Mouse (Mus musculus): ENCODE data around the gene Erc2. TPM values are rescaled to one million over a fixed set of nuclear protein-coding genes. Genes with fewer than 3 reads are reported as not detected.
A peak's percentile ranks its signal among the peaks of the same experiment; 100 is the strongest.

The Erc2 gene
- polyA plus RNA-seq, 1 experiment from 2014 or later: 36.0 TPM

DNA sequence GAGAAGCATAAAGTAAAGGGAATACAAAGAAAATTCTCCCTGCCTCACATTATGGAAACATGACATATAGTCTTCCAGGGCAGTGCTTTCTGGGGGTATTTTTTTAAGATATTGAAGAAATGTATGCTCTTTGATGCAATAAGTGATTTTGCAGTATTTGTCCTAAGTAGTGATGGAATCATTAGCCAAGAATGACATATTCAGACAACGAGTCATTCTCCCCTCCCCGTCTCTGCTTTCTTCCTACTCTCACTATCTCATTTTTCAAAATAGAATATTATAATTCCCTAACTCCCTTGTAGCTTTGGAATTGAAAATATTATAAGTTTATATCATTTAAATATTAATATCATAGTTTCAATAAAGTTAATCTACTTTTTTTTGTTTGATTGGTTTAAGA is 490.9 kb downstream of the Erc2 start:
- H3K36me3 ChIP-seq: no peaks in the 10 kb centered on the region
- no peak overlapping the region for H3K4me2 ChIP-seq (replicated peaks)
- no peaks in the 10 kb centered on the region for H3K4me1 ChIP-seq
- no peak overlapping the region for H3K9ac ChIP-seq (replicated peaks)
- H3K4me3 ChIP-seq: no peak overlapping the region
- no peak overlapping the region for H3K27ac ChIP-seq (replicated peaks)
- ATAC-seq (ENCODE audit: low FRiP score, low read depth): no peak
- H3K27me3 ChIP-seq: no peaks in the 10 kb centered on the region
- WGBS: 93% methylated on average over 2 of the region's 2 CpGs
- no peaks in the 10 kb centered on the region for H3K9me3 ChIP-seq

DNA sequence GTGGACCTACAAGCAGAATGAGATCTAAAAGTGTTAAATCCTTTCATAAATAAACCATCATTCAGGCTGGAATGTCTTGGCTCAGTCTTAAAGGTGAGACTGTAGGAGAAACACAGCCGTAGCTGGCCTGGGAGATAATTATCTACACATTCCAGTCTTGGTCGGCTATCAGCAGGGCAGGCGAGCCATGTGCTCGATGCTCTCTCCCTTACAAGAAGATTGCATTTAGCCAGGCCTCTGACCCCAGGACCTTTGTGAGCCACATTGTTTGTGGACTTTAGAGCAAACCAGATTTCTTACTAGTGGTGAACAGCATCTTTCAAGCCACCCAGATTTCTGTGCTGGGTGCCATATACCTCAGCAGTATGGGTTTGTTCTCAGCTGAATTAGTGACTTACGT is 498.6 kb downstream of the Erc2 start:
- Histone ChIP-seq H3K27ac (replicated peaks) (no peak overlapping the region), H3K27me3 (no peaks in the 10 kb centered on the region), H3K36me3 (no peaks in the 10 kb centered on the region), H3K9ac (replicated peaks) (no peak overlapping the region), H3K4me1 (no peaks in the 10 kb centered on the region), H3K4me2 (replicated peaks) (no peak overlapping the region), H3K4me3 (no peak overlapping the region), H3K9me3 (0 out of 2 replicates have a peak, but pooled peaks cover 2% of the 10 kb centered on the region)
- 68% methylated on average over 5 of the region's 5 CpGs for WGBS
- ATAC-seq (ENCODE audit: low FRiP score, low read depth): no peak

DNA sequence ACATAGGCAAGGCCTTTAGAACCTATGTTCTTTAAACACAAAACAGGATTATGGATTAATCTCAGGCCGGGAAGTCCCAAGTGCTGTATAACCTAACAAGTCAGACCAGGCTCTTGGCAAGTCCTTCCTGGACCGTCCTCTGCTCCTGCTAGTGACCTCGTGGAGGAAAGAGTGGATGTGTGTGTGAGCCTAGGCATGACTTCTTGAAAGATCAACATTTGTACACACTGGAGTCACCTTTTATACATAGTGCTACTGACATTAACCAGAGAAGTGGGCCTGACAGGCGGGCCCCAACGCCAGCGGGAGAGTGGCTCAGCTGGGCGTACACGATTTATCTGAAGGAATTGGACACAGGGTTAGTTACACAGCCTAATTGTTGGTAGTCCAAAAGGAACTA is 504.6 kb downstream of the Erc2 start:
- H3K4me1 ChIP-seq: no peaks in the 10 kb centered on the region
- H3K4me3 ChIP-seq: no peak overlapping the region
- ATAC-seq (ENCODE audit: low FRiP score, low read depth): no peak
- no peaks in the 10 kb centered on the region for H3K36me3 ChIP-seq
- no peak overlapping the region for H3K27ac ChIP-seq (replicated peaks)
- H3K9ac ChIP-seq (replicated peaks): no peak overlapping the region
- H3K9me3 ChIP-seq: no peaks in the 10 kb centered on the region
- no peak overlapping the region for H3K4me2 ChIP-seq (replicated peaks)
- WGBS: 92% methylated on average over 8 of the region's 8 CpGs
- H3K27me3 ChIP-seq: no peaks in the 10 kb centered on the region

DNA sequence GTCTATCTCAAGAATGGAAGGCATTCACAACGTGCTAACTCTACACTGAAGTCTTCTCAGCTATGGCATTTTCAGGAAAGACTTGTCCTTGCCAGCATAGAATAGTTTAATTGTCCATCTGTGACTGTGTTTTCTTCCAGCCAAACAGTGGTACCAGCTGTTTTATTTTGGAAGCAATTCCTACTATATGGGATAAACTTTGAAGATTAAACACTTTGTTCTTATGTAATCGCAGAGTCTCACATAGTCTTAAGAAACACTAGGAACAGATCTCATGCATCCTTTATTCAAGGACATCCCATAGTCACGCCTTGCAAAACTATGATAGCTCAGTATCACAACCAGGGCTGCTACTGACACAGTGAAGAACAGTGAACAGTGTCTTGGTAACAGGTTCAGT is 506.8 kb downstream of the Erc2 start:
- WGBS: 82% methylated on average over 3 of the region's 3 CpGs
- Histone ChIP-seq H3K4me3 (no peak overlapping the region), H3K36me3 (no peaks in the 10 kb centered on the region), H3K27ac (replicated peaks) (no peak overlapping the region), H3K9me3 (no peaks in the 10 kb centered on the region), H3K4me1 (no peaks in the 10 kb centered on the region), H3K4me2 (replicated peaks) (no peak overlapping the region), H3K27me3 (no peaks in the 10 kb centered on the region), H3K9ac (replicated peaks) (no peak overlapping the region)
- no peak for ATAC-seq (ENCODE audit: low FRiP score, low read depth)

DNA sequence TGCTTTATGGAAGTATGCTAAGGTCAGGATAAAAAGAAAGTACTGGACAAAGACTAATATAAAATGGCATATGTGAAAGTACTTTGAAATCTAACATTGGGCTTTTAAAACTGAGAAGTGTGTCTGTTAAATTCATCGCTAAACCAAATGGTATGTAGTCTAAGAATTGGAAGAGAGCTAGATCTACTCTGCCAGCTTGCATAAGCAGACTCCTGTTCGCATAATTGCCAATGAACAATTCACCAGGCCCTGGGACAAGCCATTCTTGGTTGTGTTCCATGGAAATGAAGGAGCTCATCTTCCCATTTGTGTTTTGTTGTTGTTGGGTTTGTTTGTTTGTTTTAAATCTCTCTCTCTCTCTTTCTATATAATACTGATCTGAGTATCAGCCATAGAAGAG is 521.8 kb downstream of the Erc2 start:
- WGBS: 91% methylated on average over 2 of the region's 2 CpGs
- Histone ChIP-seq H3K27ac (replicated peaks) (no peak overlapping the region), H3K36me3 (no peaks in the 10 kb centered on the region), H3K9me3 (no peaks in the 10 kb centered on the region), H3K4me3 (no peak overlapping the region), H3K27me3 (no peaks in the 10 kb centered on the region), H3K9ac (replicated peaks) (no peak overlapping the region), H3K4me2 (replicated peaks) (no peak overlapping the region), H3K4me1 (no peaks in the 10 kb centered on the region)
- no peak for ATAC-seq (ENCODE audit: low FRiP score, low read depth)

DNA sequence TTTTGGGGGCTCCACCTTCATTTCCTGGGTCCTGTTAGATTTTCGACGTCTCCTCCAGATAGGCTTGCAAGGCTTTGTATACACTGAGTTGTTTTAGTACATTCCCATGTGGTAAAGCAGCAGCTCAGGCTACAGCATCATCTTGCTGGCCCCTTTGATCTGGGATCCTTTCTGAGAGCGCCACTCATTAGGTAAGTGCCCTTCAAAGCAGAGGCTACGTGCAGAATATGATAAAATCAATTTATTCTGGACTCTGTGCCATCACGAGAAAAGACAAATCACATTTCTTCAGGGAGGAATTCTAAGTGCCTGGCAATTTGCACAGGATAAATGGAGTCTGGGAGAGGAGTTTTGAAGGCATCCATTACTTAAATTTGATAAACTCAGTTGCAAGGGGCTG is 525.0 kb downstream of the Erc2 start:
- Histone ChIP-seq H3K27ac (replicated peaks) (no peak overlapping the region), H3K4me1 (no peaks in the 10 kb centered on the region), H3K27me3 (no peaks in the 10 kb centered on the region), H3K4me3 (no peak overlapping the region), H3K4me2 (replicated peaks) (no peak overlapping the region), H3K9ac (replicated peaks) (no peak overlapping the region), H3K36me3 (no peaks in the 10 kb centered on the region), H3K9me3 (no peaks in the 10 kb centered on the region)
- ATAC-seq (ENCODE audit: low FRiP score, low read depth): no peak
- WGBS: 61% methylated on average over 5 of the region's 5 CpGs

DNA sequence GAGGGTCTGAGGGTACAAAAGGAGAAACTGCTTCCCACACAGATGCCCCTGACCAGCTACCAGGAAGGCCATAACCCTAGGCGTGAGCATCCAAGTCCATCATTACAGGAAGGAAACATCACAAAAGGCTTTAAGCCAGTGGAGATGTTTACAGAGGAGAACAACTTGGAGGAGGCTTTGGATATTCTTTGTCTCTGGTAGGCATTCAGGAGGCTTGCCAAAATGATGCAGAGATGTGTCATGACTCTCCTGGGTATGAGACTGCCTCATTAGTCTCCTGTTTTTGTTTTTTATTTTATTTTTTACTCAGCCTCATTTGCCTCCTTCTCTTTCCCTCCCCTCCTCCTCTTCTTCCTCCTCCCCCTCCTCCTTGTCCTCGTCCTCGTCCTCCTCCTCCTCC is 528.7 kb downstream of the Erc2 start:
- no peaks in the 10 kb centered on the region for H3K9me3 ChIP-seq
- ATAC-seq (ENCODE audit: low FRiP score, low read depth): no peak
- H3K4me1 ChIP-seq: no peaks in the 10 kb centered on the region
- no peak overlapping the region for H3K4me3 ChIP-seq
- no peak overlapping the region for H3K9ac ChIP-seq (replicated peaks)
- H3K27ac ChIP-seq (replicated peaks): no peak overlapping the region
- no peaks in the 10 kb centered on the region for H3K36me3 ChIP-seq
- no peak overlapping the region for H3K4me2 ChIP-seq (replicated peaks)
- H3K27me3 ChIP-seq: no peaks in the 10 kb centered on the region
- 84% methylated on average over 3 of the region's 3 CpGs for WGBS

DNA sequence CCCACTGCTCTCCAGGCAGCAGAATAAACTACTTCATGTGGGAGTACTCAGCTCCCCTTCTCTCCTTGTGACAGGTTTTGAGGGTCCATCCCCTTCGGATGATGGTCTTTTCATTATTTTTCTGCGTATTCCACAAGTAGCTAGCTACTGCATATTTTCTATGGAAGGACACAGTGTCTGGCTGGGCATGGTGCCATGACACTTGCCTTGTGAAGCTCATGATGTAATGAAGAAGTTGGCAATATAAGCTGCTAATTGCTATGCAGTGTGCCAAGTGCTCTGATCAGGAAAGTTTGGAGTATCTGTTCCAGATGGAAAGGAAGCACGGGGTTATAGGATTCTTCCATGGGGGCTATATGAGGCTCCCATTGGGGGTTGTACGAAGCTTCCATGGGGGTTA is 533.5 kb downstream of the Erc2 start:
- Histone ChIP-seq H3K4me3 (no peak overlapping the region), H3K9ac (replicated peaks) (no peak overlapping the region), H3K36me3 (no peaks in the 10 kb centered on the region), H3K4me1 (no peaks in the 10 kb centered on the region), H3K27ac (replicated peaks) (no peak overlapping the region), H3K4me2 (replicated peaks) (no peak overlapping the region), H3K9me3 (no peaks in the 10 kb centered on the region), H3K27me3 (no peaks in the 10 kb centered on the region)
- no peak for ATAC-seq (ENCODE audit: low FRiP score, low read depth)
- 91% methylated on average over 4 of the region's 4 CpGs for WGBS

DNA sequence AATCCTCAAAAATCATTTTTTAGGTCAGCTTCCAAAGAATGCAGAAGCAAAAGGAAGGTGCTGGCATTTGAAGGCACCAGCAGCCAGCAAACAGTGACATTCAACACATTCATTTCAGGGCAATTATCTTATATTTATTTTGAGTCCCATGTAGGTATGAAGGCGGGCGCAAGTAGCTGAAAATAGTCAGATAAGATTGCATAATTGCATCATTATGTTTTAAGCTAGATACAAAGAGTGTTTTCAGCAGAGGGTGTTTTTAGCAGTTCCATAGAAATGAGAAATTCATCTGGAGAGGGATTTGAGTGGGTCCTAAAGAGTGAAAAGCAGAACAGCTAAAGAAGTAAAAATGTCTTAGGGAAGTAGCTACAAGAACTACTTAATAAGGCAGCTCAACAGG is 538.6 kb downstream of the Erc2 start:
- Histone ChIP-seq H3K27ac (replicated peaks) (no peak overlapping the region), H3K4me1 (peaks cover 20% of the 10 kb centered on the region), H3K27me3 (no peaks in the 10 kb centered on the region), H3K4me3 (no peak overlapping the region), H3K9ac (replicated peaks) (no peak overlapping the region), H3K4me2 (replicated peaks) (no peak overlapping the region), H3K9me3 (no peaks in the 10 kb centered on the region), H3K36me3 (no peaks in the 10 kb centered on the region)
- WGBS: 90% methylated on average over 2 of the region's 2 CpGs
- ATAC-seq (ENCODE audit: low FRiP score, low read depth): no peak

DNA sequence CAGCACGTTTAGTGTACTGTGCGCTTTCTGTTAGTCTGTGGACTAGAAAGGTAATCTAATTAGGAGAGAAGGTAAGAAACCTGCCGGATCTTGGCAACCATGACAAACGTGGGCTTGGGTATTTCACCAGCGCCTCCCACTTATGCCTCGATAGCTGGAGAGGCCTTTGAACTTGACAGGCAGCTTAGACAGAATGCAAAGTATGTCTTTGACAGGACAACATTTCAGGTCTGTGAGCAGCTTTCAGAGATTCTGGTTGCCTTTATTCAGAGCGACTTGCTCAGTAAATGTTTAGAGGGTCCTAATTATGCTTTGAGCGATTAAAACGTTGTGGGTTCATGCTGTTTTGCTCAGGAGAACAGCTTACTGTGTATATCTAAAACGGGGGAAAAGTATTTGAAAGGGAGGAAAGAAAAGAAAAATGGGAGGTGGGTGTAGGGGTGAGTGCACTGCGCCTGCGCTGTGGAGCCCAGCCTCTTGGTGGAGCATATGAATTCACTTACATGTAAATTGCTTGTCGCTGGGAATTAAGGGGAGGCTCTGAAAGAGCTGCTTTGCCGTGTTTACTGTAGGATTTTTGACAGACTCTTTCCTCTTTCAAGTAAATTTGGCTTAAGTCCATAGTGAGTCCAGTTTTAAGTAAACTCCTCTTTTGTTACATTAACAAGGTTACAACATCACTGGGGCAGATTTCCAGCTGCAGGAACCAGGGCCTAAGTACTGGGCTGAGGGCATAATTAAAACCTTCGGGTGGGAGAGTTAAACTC is 542.6 kb downstream of the Erc2 start:
- Histone ChIP-seq H3K9me3 (no peaks in the 10 kb centered on the region), H3K36me3 (no peaks in the 10 kb centered on the region), H3K27ac (replicated peaks) (peak overlapping the region; percentile 35; the same call in 1 of the 2 replicates), H3K4me1 (peaks cover 22% of the 10 kb centered on the region), H3K9ac (replicated peaks) (no peak overlapping the region), H3K27me3 (0 out of 2 replicates have a peak, but pooled peaks cover 5% of the 10 kb centered on the region), H3K4me2 (replicated peaks) (peak overlapping the region; percentile 32), H3K4me3 (no peak overlapping the region; the same call in 1 of the 2 replicates)
- WGBS: 24% methylated on average over 15 of the region's 15 CpGs
- ATAC-seq (ENCODE audit: low FRiP score, low read depth): peak; percentile 70; the same call in 1 of the 2 replicates

DNA sequence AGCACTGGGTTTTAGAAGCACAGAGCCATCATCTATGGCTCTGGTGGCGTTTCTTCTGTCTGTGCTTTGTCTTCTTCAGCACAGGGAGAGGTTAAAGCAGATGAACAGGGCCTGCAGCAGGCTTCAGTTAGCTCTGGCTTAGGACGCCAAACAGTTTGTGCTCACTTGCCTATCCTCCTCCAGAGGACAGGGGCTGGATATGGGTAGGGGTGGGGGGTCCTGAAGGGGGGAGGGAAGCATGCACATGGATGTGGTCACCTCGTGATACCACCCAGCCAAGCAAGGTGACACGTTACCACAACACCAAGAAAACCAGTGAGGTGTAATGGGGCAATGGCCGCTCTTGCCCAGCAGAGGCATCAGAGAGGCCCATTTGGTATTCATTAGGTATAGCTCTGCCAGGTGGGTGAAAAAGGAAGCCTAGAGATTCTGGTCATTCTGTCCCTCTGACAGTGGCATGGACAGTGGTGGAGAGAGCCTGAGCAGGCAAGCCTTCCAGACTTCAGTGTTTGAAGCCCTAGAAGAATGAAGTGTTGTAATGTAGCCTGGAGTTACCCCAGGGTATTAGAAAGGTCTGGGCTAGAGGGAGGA is 543.5 kb downstream of the Erc2 start:
- 0 out of 2 replicates have a peak overlapping the region, but pooled peaks have one; percentile 17 for H3K9ac ChIP-seq (replicated peaks)
- 55% methylated on average over 5 of the region's 5 CpGs for WGBS
- no peak overlapping the region for H3K4me2 ChIP-seq (replicated peaks)
- 0 out of 2 replicates have a peak, but pooled peaks cover 5% of the 10 kb centered on the region for H3K27me3 ChIP-seq
- no peak overlapping the region for H3K27ac ChIP-seq (replicated peaks)
- H3K4me1 ChIP-seq: peaks cover 22% of the 10 kb centered on the region
- no peaks in the 10 kb centered on the region for H3K9me3 ChIP-seq
- no peak overlapping the region for H3K4me3 ChIP-seq
- ATAC-seq (ENCODE audit: low FRiP score, low read depth): 0 out of 2 replicates have a peak, but pooled peaks have one; percentile 38
- no peaks in the 10 kb centered on the region for H3K36me3 ChIP-seq

DNA sequence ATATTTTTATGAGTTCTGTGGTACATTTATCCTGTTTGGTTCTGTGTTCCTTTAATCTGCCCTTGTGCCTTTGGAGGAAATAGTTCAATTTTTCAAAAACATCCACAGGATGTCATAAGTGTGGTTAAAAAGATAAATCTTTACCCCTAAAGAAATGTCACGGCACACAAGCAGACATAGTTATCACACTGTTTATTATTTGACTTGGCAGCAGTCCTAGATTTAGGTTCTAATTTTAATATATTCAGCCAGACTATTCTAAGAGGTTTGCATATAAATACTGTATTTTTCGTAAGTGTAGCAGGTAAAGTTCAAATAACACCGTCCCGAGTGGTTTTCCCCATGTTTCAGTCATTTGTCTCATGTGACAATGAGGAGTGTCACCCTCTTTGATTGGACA is 548.5 kb downstream of the Erc2 start:
- Histone ChIP-seq H3K27me3 (0 out of 2 replicates have a peak, but pooled peaks cover 5% of the 10 kb centered on the region), H3K9me3 (no peaks in the 10 kb centered on the region), H3K9ac (replicated peaks) (no peak overlapping the region), H3K36me3 (no peaks in the 10 kb centered on the region), H3K27ac (replicated peaks) (no peak overlapping the region), H3K4me1 (peaks cover 3% of the 10 kb centered on the region; the same call in 1 of the 2 replicates), H3K4me3 (no peak overlapping the region), H3K4me2 (replicated peaks) (no peak overlapping the region)
- 93% methylated on average over 4 of the region's 4 CpGs for whole genome bisulfite sequencing
- ATAC-seq (ENCODE audit: low FRiP score, low read depth): no peak

Data from midbrain, embryonic 12.5 days (tissue).